Mouse (Mus musculus): ENCODE data around the gene Meioc.
"Not testable (repeated sequence)": the region's sequence is repeated elsewhere in the genome, so short reads cannot be mapped to it uniquely, and the experiment has no call there.

The Meioc gene

GRCm38 (mm10) chr11:102665637-102666435 lies 2.3 kb downstream of the Meioc start:
- no peak for DNase-seq (ENCODE audit: low spot score in 2 of 2)

- DNase-seq (ENCODE audit: low spot score in 2 of 2): peak in 1 of 2 experiments; percentile 58
Observed at GRCm38 (mm10) chr11:102690162-102690561, 26.6 kb downstream of the Meioc start.

GRCm38 (mm10) chr11:102695289-102695688 lies 31.8 kb downstream of the Meioc start:
- DNase-seq (ENCODE audit: low spot score in 2 of 2): no peak

GRCm38 (mm10) chr11:102697338-102698017 lies 34.0 kb downstream of the Meioc start, which contains the start of gene Ccdc43:
Gene Ccdc43, minus strand, starts transcription at chr11:102697782.
- DNase-seq (ENCODE audit: low spot score in 2 of 2): peak; percentile 80 to 85

- DNase-seq (ENCODE audit: low spot score in 2 of 2): no peak
Observed at GRCm38 (mm10) chr11:102698018-102698476, 34.5 kb downstream of the Meioc start.

GRCm38 (mm10) chr11:102702206-102702605 lies 38.7 kb downstream of the Meioc start:
- not testable (repeated sequence) for DNase-seq (ENCODE audit: low spot score in 2 of 2)

- DNase-seq (ENCODE audit: low spot score in 2 of 2): no peak
Observed at GRCm38 (mm10) chr11:102712411-102712810, 48.9 kb downstream of the Meioc start.

GRCm38 (mm10) chr11:102714578-102714977 lies 51.1 kb downstream of the Meioc start:
- not testable (repeated sequence) for DNase-seq (ENCODE audit: low spot score in 2 of 2)

GRCm38 (mm10) chr11:102716135-102716534 lies 52.6 kb downstream of the Meioc start:
- DNase-seq (ENCODE audit: low spot score in 2 of 2): no peak

GRCm38 (mm10) chr11:102725574-102725973 lies 62.1 kb downstream of the Meioc start:
- DNase-seq (ENCODE audit: low spot score in 2 of 2): no peak

- DNase-seq (ENCODE audit: low spot score in 2 of 2): no peak
Observed at GRCm38 (mm10) chr11:102728614-102729013, 65.1 kb downstream of the Meioc start.

GRCm38 (mm10) chr11:102729835-102730234 lies 66.3 kb downstream of the Meioc start:
- DNase-seq (ENCODE audit: low spot score in 2 of 2): no peak

- DNase-seq (ENCODE audit: low spot score in 2 of 2): no peak
Observed at GRCm38 (mm10) chr11:102731366-102731765, 67.8 kb downstream of the Meioc start.
